ENCODE assay signal across 8 mouse cellular contexts in the genomic region with DNA sequence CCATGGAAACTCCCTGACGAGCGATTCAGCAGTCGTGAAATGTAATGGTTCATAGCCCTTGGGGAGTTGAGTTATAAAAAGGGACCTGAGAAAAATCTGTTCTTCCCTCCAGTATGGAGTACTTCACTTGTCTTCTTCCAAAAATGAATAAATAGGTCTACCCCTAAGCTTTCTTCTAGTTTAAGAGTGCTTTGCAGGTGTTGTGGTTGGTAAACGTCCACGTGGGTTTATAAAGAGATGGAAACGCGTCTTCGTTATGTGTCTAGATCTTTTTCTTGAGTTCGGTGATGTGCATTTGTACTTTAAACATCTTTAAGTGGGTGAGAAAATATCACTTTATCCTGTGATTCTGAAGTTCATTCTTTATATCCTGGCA. TPM values are rescaled to one million over a fixed set of nuclear protein-coding genes. Genes with fewer than 3 reads are reported as not detected.
DNase-seq lines count a peak whose midpoint lies in the region; ATAC-seq and TF ChIP-seq lines count a peak whose summit lies in the region.

No protein-coding gene starts in this region.

- H3K36me3 ChIP-seq in heart, embryonic 10.5 days: peaks cover 22% of the 10 kb centered on the region
- H3K36me3 ChIP-seq in C2C12 (ENCODE audit: control insufficient read depth, insufficient read depth): peaks cover 28% of the 10 kb centered on the region
- peaks cover 23% of the 10 kb centered on the region for H3K36me3 ChIP-seq in forebrain, embryonic 12.5 days (replicated peaks)
- peaks cover 22% of the 10 kb centered on the region for H3K36me3 ChIP-seq in liver, embryonic 13.5 days

- DNase-seq in heart, embryonic 10.5 days (ENCODE audit: low spot score): no peak
- no peak for DNase-seq in heart, adult 8-10 months (ENCODE audit: low spot score)
- no peak for DNase-seq in liver, embryonic 13.5 days
- no peak for DNase-seq in gastrocnemius, adult 8-10 months (ENCODE audit: low spot score in 2 of 2)
- DNase-seq in layer of hippocampus, postnatal 36 days: no peak

- peak overlapping the region; percentile 84 for H3K4me3 ChIP-seq in heart, embryonic 10.5 days
- peak overlapping the region; percentile 49 for H3K4me3 ChIP-seq in C2C12 (ENCODE audit: insufficient read depth, poor library complexity, severe bottlenecking)
- peak overlapping the region; percentile 51 for H3K4me3 ChIP-seq in forebrain, embryonic 12.5 days (replicated peaks)
- peak overlapping the region; percentile 67 for H3K4me3 ChIP-seq in liver, embryonic 13.5 days (replicated peaks)

- H3K79me3 ChIP-seq in C2C12 (ENCODE audit: low read depth): peaks cover 4% of the 10 kb centered on the region

- no peak for TF ChIP-seq CTCF in C2C12 (IDR thresholded peaks at IDR 0.05; ENCODE audit: control insufficient read depth, insufficient read depth, insufficient read length)

- H3ac ChIP-seq in C2C12 (ENCODE audit: control insufficient read depth, insufficient read length, low read depth): peak overlapping the region; percentile 83

- H3K27me3 ChIP-seq in heart, embryonic 10.5 days (ENCODE audit: insufficient read depth, poor library complexity, severe bottlenecking): no peaks in the 10 kb centered on the region
- no peaks in the 10 kb centered on the region for H3K27me3 ChIP-seq in C2C12 (ENCODE audit: control insufficient read depth, insufficient read depth, insufficient read length)
- no peaks in the 10 kb centered on the region for H3K27me3 ChIP-seq in forebrain, embryonic 12.5 days
- no peaks in the 10 kb centered on the region for H3K27me3 ChIP-seq in liver, embryonic 13.5 days

- no peaks in the 10 kb centered on the region for H3K9me3 ChIP-seq in heart, embryonic 10.5 days
- no peaks in the 10 kb centered on the region for H3K9me3 ChIP-seq in forebrain, embryonic 12.5 days
- no peaks in the 10 kb centered on the region for H3K9me3 ChIP-seq in liver, embryonic 13.5 days (replicated peaks)

- no peak for ATAC-seq in forebrain, embryonic 12.5 days (ENCODE audit: low FRiP score)
- ATAC-seq in liver, embryonic 13.5 days (ENCODE audit: low read depth): no peak
- ATAC-seq in cerebellum, adult (ENCODE audit: insufficient number of reproducible peaks, low FRiP score, low TSS enrichment): no peak

- H3K27ac ChIP-seq in heart, embryonic 10.5 days: peak overlapping the region; percentile 99
- H3K27ac ChIP-seq in forebrain, embryonic 12.5 days: peak overlapping the region; percentile 93
- H3K27ac ChIP-seq in liver, embryonic 13.5 days: peak overlapping the region; percentile 49; the same call in 1 of the 2 replicates

- H3K4me1 ChIP-seq in heart, embryonic 10.5 days: peaks cover 3% of the 10 kb centered on the region; the same call in 1 of the 2 replicates
- H3K4me1 ChIP-seq in forebrain, embryonic 12.5 days: peaks cover 18% of the 10 kb centered on the region
- peaks cover 15% of the 10 kb centered on the region for H3K4me1 ChIP-seq in liver, embryonic 13.5 days (replicated peaks)

- peak overlapping the region; percentile 62 for H3K4me2 ChIP-seq in forebrain, embryonic 12.5 days
- peak overlapping the region; percentile 76 for H3K4me2 ChIP-seq in liver, embryonic 13.5 days

- 8% methylated on average over 9 of the region's 9 CpGs for WGBS in heart, embryonic 10.5 days
- WGBS in forebrain, embryonic 12.5 days: 4% methylated on average over 9 of the region's 9 CpGs
- WGBS in liver, embryonic 13.5 days (ENCODE audit: insufficient replicate concordance): 5% methylated on average over 9 of the region's 9 CpGs

- peaks cover 15% of the 10 kb centered on the region for H3K79me2 ChIP-seq in C2C12 (ENCODE audit: control insufficient read depth, insufficient read depth)

- H3K9ac ChIP-seq in forebrain, embryonic 12.5 days: peak overlapping the region; percentile 63
- H3K9ac ChIP-seq in liver, embryonic 13.5 days: peak overlapping the region; percentile 72

TF ChIP-seq in C2C12, 6 proteins besides CTCF, POLR2A, EP300 and RAD21:
- TF ChIP-seq MAX (IDR thresholded peaks at IDR 0.05) (no peak), USF1 (IDR thresholded peaks at IDR 0.05; ENCODE audit: low read depth) (no peak), MYOG (IDR thresholded peaks at IDR 0.05; ENCODE audit: control insufficient read depth, extremely low read depth, insufficient read length) (no peak), MYOD1 (IDR thresholded peaks at IDR 0.05; ENCODE audit: control insufficient read depth, insufficient read length, low read depth) (no peak), FOSL1 (IDR thresholded peaks at IDR 0.05; ENCODE audit: insufficient read depth, low read length, poor library complexity, severe bottlenecking) (no peak), CEBPB (IDR thresholded peaks at IDR 0.05; ENCODE audit: low read depth) (no peak)

RNA-seq across cellular contexts. Expression of gene Idi1, which starts 0.9 kb away (rescaled TPM):
- polyA plus RNA-seq in heart, embryonic 10.5 days (2016; fragmentation: Nextera tagmentation; extraction: Ambion mirVana): 76.6 and 85.3 TPM in 2 replicates
- total RNA-seq in heart, adult 8-10 months (2022): 1 to 10 TPM; 4.0 to 6.0 (median 5.3) TPM
- polyA plus RNA-seq in C2C12 (2012; fragmentation: generic; extraction: Trizol): 23.9 TPM
- polyA plus RNA-seq in forebrain, embryonic 12.5 days (2016; fragmentation: Nextera tagmentation; extraction: Ambion mirVana): 143 and 153 TPM in 2 replicates
- 78.9 and 108 TPM in 2 replicates for polyA plus RNA-seq in liver, embryonic 13.5 days (2015; fragmentation: Nextera tagmentation; extraction: Ambion mirVana)
- total RNA-seq in gastrocnemius, adult 8-10 months (2022): 1 to 10 TPM; 5.3 to 6.8 (median 5.6) TPM
- 10 to 100 TPM; 35.7 to 40.8 TPM for total RNA-seq in layer of hippocampus, postnatal 36 days (2021)

RNA-seq across cellular contexts. Expression of gene Wdr37, which starts 14.5 kb away (rescaled TPM):
- polyA plus RNA-seq in heart, embryonic 10.5 days (2016; fragmentation: Nextera tagmentation; extraction: Ambion mirVana): 20.2 and 21.4 TPM in 2 replicates
- 10 to 100 TPM; 31.1 to 39.2 (median 34.4) TPM for total RNA-seq in heart, adult 8-10 months (2022)
- 4.2 TPM for polyA plus RNA-seq in C2C12 (2012; fragmentation: generic; extraction: Trizol)
- 51.8 and 56.7 TPM in 2 replicates for polyA plus RNA-seq in forebrain, embryonic 12.5 days (2016; fragmentation: Nextera tagmentation; extraction: Ambion mirVana)
- polyA plus RNA-seq in liver, embryonic 13.5 days (2015; fragmentation: Nextera tagmentation; extraction: Ambion mirVana): 7.8 and 9.9 TPM in 2 replicates
- total RNA-seq in gastrocnemius, adult 8-10 months (2022): 10 to 100 TPM; 27.4 to 33.8 (median 29.9) TPM
- 100 to 1,000 TPM in 1 of 2 experiments, 10 to 100 TPM in 1; 95.8 to 101 TPM for total RNA-seq in layer of hippocampus, postnatal 36 days (2021)

Comparison
In these comparisons a context has a peak if more than half of its experiments do, and no peak if none do; other contexts are left out.
1. H3K27ac ChIP-seq: peak in every context shown above with its lines; median percentile 99 in heart, embryonic 10.5 days; 93 in forebrain, embryonic 12.5 days; 49 in liver, embryonic 13.5 days.